35 mouse cellular contexts compared by ENCODE assay signal in the genomic region with DNA sequence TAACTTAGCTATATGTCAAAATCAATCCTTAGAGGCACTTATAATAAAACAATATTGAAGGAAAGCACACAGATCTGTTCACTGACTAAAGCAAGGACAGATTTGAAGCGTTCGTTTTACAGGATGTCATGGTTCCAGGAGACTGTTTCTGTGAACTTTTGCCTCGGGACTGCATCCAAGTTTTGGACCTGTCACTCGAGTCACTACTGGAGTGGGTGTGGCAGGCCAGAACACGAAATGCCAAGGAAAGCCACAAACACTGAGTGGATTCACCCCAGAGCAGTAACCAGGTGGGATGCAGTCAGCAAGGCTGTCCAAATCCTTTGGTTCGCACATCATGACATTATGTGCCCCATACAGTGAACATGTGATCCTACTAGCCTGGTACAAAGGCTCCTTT. TPM values are rescaled to one million over a fixed set of nuclear protein-coding genes. Genes with fewer than 3 reads are reported as not detected.
DNase-seq lines count a peak whose midpoint lies in the region; ATAC-seq and TF ChIP-seq lines count a peak whose summit lies in the region.
"Had no signal": no experiment of that assay in that cellular context is flagged by ENCODE, and none has a peak within 500 bp of the region (broad histone marks: within the 10 kb centered on the region; RNA-seq: fewer than 3 reads in every experiment).

No protein-coding gene starts in this region.

- no peaks in the 10 kb centered on the region for H3K79me2 ChIP-seq in liver, adult 2 months (ENCODE audit: control insufficient read depth, insufficient read depth, low read length)

- no peak for ATAC-seq in kidney, embryonic 16.5 days (ENCODE audit: low FRiP score, low TSS enrichment)
- ATAC-seq in liver, postnatal 0 days, result no peak
- ATAC-seq: CD4-positive, CD25-positive, alpha-beta regulatory T cell, adult 4 months; forebrain, embryonic 13.5 days; forebrain, embryonic 16.5 days; hindbrain, embryonic 16.5 days had no signal

- TF ChIP-seq POLR2A in liver, adult 2 months (IDR thresholded peaks at IDR 0.05; ENCODE audit: extremely low read depth, insufficient read depth, low read length), result no peak

- no peaks in the 10 kb centered on the region for H3K27me3 ChIP-seq in kidney, embryonic 16.5 days (ENCODE audit: insufficient read depth, low read length)
- H3K27me3 ChIP-seq in liver, adult 2 months (ENCODE audit: control insufficient read depth, insufficient read depth, low read length), result no peaks in the 10 kb centered on the region
- H3K27me3 ChIP-seq in liver, postnatal 0 days (ENCODE audit: insufficient read depth, low read length), result no peaks in the 10 kb centered on the region
- H3K27me3 ChIP-seq: forebrain, embryonic 13.5 days; hindbrain, embryonic 13.5 days had no signal

- no peak overlapping the region for H3K9ac ChIP-seq in kidney, embryonic 16.5 days (replicated peaks; ENCODE audit: low read length)
- H3K9ac ChIP-seq in liver, adult 2 months (ENCODE audit: low read depth, low read length), result no peak overlapping the region
- no peak overlapping the region for H3K9ac ChIP-seq in liver, postnatal 0 days (replicated peaks)
- H3K9ac ChIP-seq: forebrain, embryonic 13.5 days; hindbrain, embryonic 13.5 days had no signal

- no peak overlapping the region for H3K4me3 ChIP-seq in kidney, embryonic 16.5 days (ENCODE audit: low read length)
- no peak overlapping the region for H3K4me3 ChIP-seq in liver, adult 2 months (ENCODE audit: insufficient read depth, low read depth, low read length)
- H3K4me3 ChIP-seq in liver, postnatal 0 days (ENCODE audit: low read depth, low read length), result no peak overlapping the region
- H3K4me3 ChIP-seq: forebrain, embryonic 10.5 days; forebrain, embryonic 13.5 days; hindbrain, embryonic 10.5 days; hindbrain, embryonic 13.5 days had no signal

- H3K9me3 ChIP-seq in kidney, embryonic 16.5 days (ENCODE audit: low read length), result 0 out of 2 replicates have a peak, but pooled peaks cover 2% of the 10 kb centered on the region
- peaks cover 3% of the 10 kb centered on the region; the same call in 1 of the 2 replicates for H3K9me3 ChIP-seq in liver, postnatal 0 days (ENCODE audit: low read length)
- H3K9me3 ChIP-seq: forebrain, embryonic 10.5 days; forebrain, embryonic 13.5 days; hindbrain, embryonic 10.5 days; hindbrain, embryonic 13.5 days had no signal

- no peaks in the 10 kb centered on the region for H3K4me1 ChIP-seq in kidney, embryonic 16.5 days (ENCODE audit: insufficient read depth, low read length)
- peaks cover 6% of the 10 kb centered on the region; the same call in 1 of the 2 replicates for H3K4me1 ChIP-seq in liver, adult 2 months (ENCODE audit: control insufficient read depth, insufficient read depth, low read length)
- no peaks in the 10 kb centered on the region for H3K4me1 ChIP-seq in liver, postnatal 0 days (ENCODE audit: insufficient read depth)
- H3K4me1 ChIP-seq: forebrain, embryonic 10.5 days; forebrain, embryonic 13.5 days; hindbrain, embryonic 10.5 days; hindbrain, embryonic 13.5 days had no signal

- H3K36me3 ChIP-seq in kidney, embryonic 16.5 days (ENCODE audit: insufficient read depth, low read length), result 0 out of 2 replicates have a peak, but pooled peaks cover 3% of the 10 kb centered on the region
- peaks cover 3% of the 10 kb centered on the region; the same call in 1 of the 2 replicates for H3K36me3 ChIP-seq in liver, adult 2 months (ENCODE audit: control insufficient read depth, insufficient read depth, low read length)
- H3K36me3 ChIP-seq in liver, postnatal 0 days (replicated peaks; ENCODE audit: insufficient read depth, low read length), result no peaks in the 10 kb centered on the region
- H3K36me3 ChIP-seq: hindbrain, embryonic 10.5 days had no signal

- TF ChIP-seq CTCF in liver, adult 2 months (IDR thresholded peaks at IDR 0.05; ENCODE audit: low read depth, low read length), result no peak
- TF ChIP-seq CTCF in liver, postnatal 0 days (IDR thresholded peaks at IDR 0.05; ENCODE audit: low read depth), result no peak

- WGBS in kidney, embryonic 16.5 days, result 83% methylated on average over 6 of the region's 6 CpGs
- WGBS in liver, adult 2 months, result 39% methylated on average over 6 of the region's 6 CpGs
- WGBS in liver, postnatal 0 days (ENCODE audit: insufficient replicate concordance), result 78% methylated on average over 6 of the region's 6 CpGs

- no peak overlapping the region for H3K27ac ChIP-seq in kidney, embryonic 16.5 days (ENCODE audit: low read length)
- no peak overlapping the region for H3K27ac ChIP-seq in liver, adult 2 months (replicated peaks; ENCODE audit: insufficient read depth, low read depth, low read length)
- H3K27ac ChIP-seq in liver, postnatal 0 days (ENCODE audit: low read depth), result no peak overlapping the region
- H3K27ac ChIP-seq: forebrain, embryonic 10.5 days; forebrain, embryonic 13.5 days; hindbrain, embryonic 10.5 days; hindbrain, embryonic 13.5 days had no signal

- TF ChIP-seq EP300 in liver, postnatal 0 days (IDR thresholded peaks at IDR 0.05; ENCODE audit: low read depth), result no peak

- peak; percentile 45 for DNase-seq in kidney, adult 11 months
- peak; percentile 61 to 64 for DNase-seq in kidney, adult 8-10 months
- DNase-seq in kidney, postnatal 10 days, result no peak
- DNase-seq in liver, adult 2 months (ENCODE audit: extremely low read depth, low read depth, low spot score), result peak; percentile 68
- no peak for DNase-seq in liver, postnatal 0 days
- no peak for DNase-seq in embryo, embryonic 10.5 days (ENCODE audit: low spot score)
- DNase-seq: adrenal gland, adult 8-10 months; adrenal gland, postnatal 25 days; cerebellum, adult 11-12 months; cerebellum, adult 8-10 months; cerebellum, postnatal 10 days; cerebellum, postnatal 36 days; gastrocnemius, postnatal 10 days; gastrocnemius, postnatal 36 days had no signal

- no peak overlapping the region for H3K4me2 ChIP-seq in kidney, embryonic 16.5 days (replicated peaks; ENCODE audit: low read depth, low read length)
- H3K4me2 ChIP-seq in liver, postnatal 0 days (ENCODE audit: low read depth, low read length), result no peak overlapping the region
- H3K4me2 ChIP-seq: forebrain, embryonic 13.5 days; heart, embryonic 11.5 days; hindbrain, embryonic 13.5 days had no signal

RNA-seq across cellular contexts. Expression of gene Slc22a13, which starts 5.7 kb away (rescaled TPM):
- 22.1 and 22.9 TPM in 2 replicates for polyA plus RNA-seq in kidney, embryonic 16.5 days (2015; fragmentation: Nextera tagmentation; extraction: Ambion mirVana)
- 0.07 TPM in 1 of 2 replicates, not detected in the other for total RNA-seq in liver, adult 2 months (2014; rRNA removed)
- 0.06 TPM in 1 of 2 replicates, not detected in the other for polyA plus RNA-seq in liver, adult 2 months (2012; rRNA removed)
- not detected in 2 replicates for polyA plus RNA-seq in liver, postnatal 0 days (2015; fragmentation: Nextera tagmentation; extraction: Ambion mirVana)
- total RNA-seq: adrenal gland, adult 8-10 months; adrenal gland, postnatal 25 days; gastrocnemius, adult 18-20 months; gastrocnemius, postnatal 10 days; granulocyte monocyte progenitor cell, adult 5-6 weeks; heart, adult 8-10 months; heart, postnatal 25 days; MEL had no signal
- polyA plus RNA-seq: C2C12; CD4-positive, CD25-positive, alpha-beta regulatory T cell, adult 4 months; cortical plate, adult 2 months; embryonic facial prominence, embryonic 11.5 days; embryonic facial prominence, embryonic 14.5 days; forebrain, embryonic 10.5 days; forebrain, embryonic 13.5 days; heart, embryonic 11.5 days; heart, embryonic 14.5 days; heart, postnatal 0 days; hindbrain, embryonic 10.5 days; hindbrain, embryonic 13.5 days; hindbrain, embryonic 16.5 days had no signal

RNA-seq across cellular contexts. Expression of gene Gm47289, which starts 55.6 kb away (rescaled TPM):
- polyA plus RNA-seq in kidney, embryonic 16.5 days (2015; fragmentation: Nextera tagmentation; extraction: Ambion mirVana), result not detected in 2 replicates
- total RNA-seq in liver, adult 2 months (2014; rRNA removed), result 0.07 TPM in 1 of 2 replicates, not detected in the other
- not detected in 2 replicates for polyA plus RNA-seq in liver, adult 2 months (2012; rRNA removed)
- polyA plus RNA-seq in liver, postnatal 0 days (2015; fragmentation: Nextera tagmentation; extraction: Ambion mirVana), result not detected in 2 replicates
- total RNA-seq: adrenal gland, adult 8-10 months; adrenal gland, postnatal 25 days; gastrocnemius, adult 18-20 months; gastrocnemius, postnatal 10 days; gastrocnemius, postnatal 36 days; granulocyte monocyte progenitor cell, adult 5-6 weeks; heart, adult 8-10 months; heart, postnatal 25 days; MEL had no signal
- polyA plus RNA-seq: brain, embryonic 14.5 days; C2C12; CD4-positive, CD25-positive, alpha-beta regulatory T cell, adult 4 months; cortical plate, adult 2 months; embryonic facial prominence, embryonic 11.5 days; embryonic facial prominence, embryonic 14.5 days; forebrain, embryonic 10.5 days; forebrain, embryonic 13.5 days; forebrain, embryonic 16.5 days; heart, embryonic 11.5 days; heart, embryonic 14.5 days; heart, postnatal 0 days; hindbrain, embryonic 10.5 days; hindbrain, embryonic 13.5 days; hindbrain, embryonic 16.5 days had no signal

RNA-seq across cellular contexts. Expression of gene Acaa1b, which starts 57.7 kb away (rescaled TPM):
- 44.0 and 52.4 TPM in 2 replicates for polyA plus RNA-seq in kidney, embryonic 16.5 days (2015; fragmentation: Nextera tagmentation; extraction: Ambion mirVana)
- total RNA-seq in liver, adult 2 months (2014; rRNA removed), result 755 and 780 TPM in 2 replicates
- 1,396 and 1,582 TPM in 2 replicates for polyA plus RNA-seq in liver, adult 2 months (2012; rRNA removed)
- 496 and 544 TPM in 2 replicates for polyA plus RNA-seq in liver, postnatal 0 days (2015; fragmentation: Nextera tagmentation; extraction: Ambion mirVana)
- total RNA-seq: granulocyte monocyte progenitor cell, adult 5-6 weeks had no signal
- polyA plus RNA-seq: CD4-positive, CD25-positive, alpha-beta regulatory T cell, adult 4 months had no signal

Comparison
In these comparisons a context has a peak if more than half of its experiments do, and no peak if none do; other contexts are left out.
1. DNase-seq: peak in kidney, adult 11 months (single experiment), kidney, adult 8-10 months (2 of 2) and liver, adult 2 months (single experiment); none in kidney, postnatal 10 days (single experiment), liver, postnatal 0 days (single experiment) and embryo, embryonic 10.5 days (single experiment).
2. RNA of gene Slc22a13, which starts 5.7 kb away (polyA plus RNA-seq): 22.1 to 22.9 TPM in kidney, embryonic 16.5 days; 0.06 TPM in liver, adult 2 months and not detected in liver, postnatal 0 days; every median in the first group is over 10 times any median in the second.